Mouse (Mus musculus): Measurements from ENCODE around the gene Hils1. TPM values are rescaled to one million over a fixed set of nuclear protein-coding genes. Genes with fewer than 3 reads are reported as not detected.

Hils1 gene
- polyA plus RNA-seq, 1 experiment from 2014 or later, result not detected

DNA sequence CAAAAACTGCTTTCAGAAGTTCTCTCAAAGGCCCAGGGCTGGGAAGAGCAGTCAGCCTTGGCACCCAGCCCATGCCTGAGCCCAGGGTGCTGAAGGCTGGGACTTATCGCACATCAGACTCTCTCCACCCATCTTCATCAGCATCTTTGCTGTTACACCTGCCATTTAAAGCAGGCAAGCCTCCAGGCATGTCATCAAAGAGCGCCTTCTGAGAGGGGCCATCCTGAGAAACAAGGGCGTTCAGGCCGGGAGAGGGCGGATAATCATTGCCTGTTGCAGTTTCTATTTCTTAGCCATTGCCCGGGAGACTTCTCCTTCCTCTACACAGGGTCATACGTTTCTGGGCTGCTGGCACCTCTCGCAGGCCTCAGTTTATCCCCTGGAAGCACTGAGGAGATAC lies 20.5 kb downstream of the Hils1 start:
- H3K36me3 ChIP-seq, result no peaks in the 10 kb centered on the region
- ATAC-seq (ENCODE audit: insufficient number of reproducible peaks, low FRiP score), result no peak
- H3K4me2 ChIP-seq, result no peak overlapping the region
- H3K9ac ChIP-seq, result 0 out of 2 replicates have a peak overlapping the region, but pooled peaks have one; percentile 37
- H3K4me1 ChIP-seq (replicated peaks), result peaks cover 53% of the 10 kb centered on the region
- no peaks in the 10 kb centered on the region for H3K27me3 ChIP-seq (replicated peaks)
- WGBS, result 75% methylated on average over 8 of the region's 8 CpGs
- no peak overlapping the region for H3K27ac ChIP-seq (ENCODE audit: poor library complexity, severe bottlenecking)
- no peak overlapping the region for H3K4me3 ChIP-seq
- no peaks in the 10 kb centered on the region for H3K9me3 ChIP-seq (replicated peaks)

DNA sequence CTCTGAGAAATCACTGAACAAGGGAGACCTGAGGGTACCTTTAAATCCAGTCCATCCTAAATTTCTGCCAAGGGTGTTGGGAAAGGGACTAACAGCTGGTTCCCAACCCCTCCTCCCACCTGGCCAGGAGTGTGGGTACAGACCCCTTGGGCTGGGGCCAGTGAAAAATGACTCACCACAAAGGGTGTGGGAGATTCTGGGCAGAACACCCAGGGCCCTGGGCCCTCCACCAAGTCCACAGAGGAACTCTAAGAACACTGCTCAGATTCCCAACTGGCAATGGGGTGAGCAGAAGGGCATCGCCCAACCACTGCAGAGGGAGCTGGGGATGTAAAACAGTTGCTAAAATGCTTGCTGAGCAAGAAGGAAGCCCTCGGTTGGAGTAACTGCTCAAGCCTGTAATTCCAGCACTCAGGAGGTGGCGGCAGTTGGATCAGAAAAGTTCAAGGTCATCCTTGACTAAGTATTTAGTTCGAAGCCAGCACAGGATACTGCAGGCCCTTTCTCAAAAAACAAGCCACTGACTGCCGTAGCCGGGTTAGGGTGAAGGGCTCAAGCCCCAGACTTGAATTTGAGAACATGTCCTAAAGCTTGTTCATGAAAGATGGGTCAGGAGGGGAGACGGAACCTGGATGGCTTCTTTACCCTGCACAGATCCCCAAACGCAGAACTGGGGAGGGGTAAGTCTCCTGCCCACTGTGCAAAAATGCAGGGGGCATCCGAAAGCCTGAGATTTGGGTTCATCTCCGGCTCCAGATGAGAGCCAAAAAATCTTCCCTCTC lies 21.6 kb downstream of the Hils1 start:
- Histone ChIP-seq H3K4me1 (replicated peaks) (peaks cover 64% of the 10 kb centered on the region), H3K9me3 (replicated peaks) (no peaks in the 10 kb centered on the region), H3K4me3 (peak overlapping the region; percentile 95), H3K27me3 (replicated peaks) (no peaks in the 10 kb centered on the region), H3K36me3 (no peaks in the 10 kb centered on the region), H3K4me2 (peak overlapping the region; percentile 98), H3K9ac (peak overlapping the region; percentile 75), H3K27ac (ENCODE audit: poor library complexity, severe bottlenecking) (peak overlapping the region; percentile 95)
- no peak for ATAC-seq (ENCODE audit: insufficient number of reproducible peaks, low FRiP score)
- WGBS, result 20% methylated on average over 10 of the region's 10 CpGs

DNA sequence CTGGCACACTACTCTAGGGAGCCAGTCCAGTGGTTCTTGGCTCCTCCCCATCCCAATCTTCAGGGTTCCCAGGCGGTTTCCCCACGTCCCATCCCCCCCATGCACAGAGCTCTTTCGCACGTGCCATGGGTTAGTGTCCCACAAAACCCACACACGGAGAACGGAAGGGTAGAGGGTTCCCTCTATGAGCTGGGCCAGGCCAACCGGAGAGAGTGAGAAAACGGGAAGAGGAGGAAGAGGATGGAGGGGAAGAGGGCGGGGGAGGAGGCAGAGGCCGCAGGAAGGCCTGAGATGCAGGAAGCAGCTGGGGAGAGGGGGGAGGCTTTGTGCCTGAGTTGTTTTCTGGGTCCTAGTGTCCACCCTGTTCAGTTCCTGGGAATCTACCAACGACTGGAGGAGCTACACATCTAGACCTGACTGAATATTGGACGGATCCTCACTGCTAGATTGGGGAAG lies 22.2 kb downstream of the Hils1 start:
- peak overlapping the region; percentile 95 for H3K27ac ChIP-seq (ENCODE audit: poor library complexity, severe bottlenecking)
- peak overlapping the region; percentile 98 for H3K4me2 ChIP-seq
- H3K36me3 ChIP-seq, result no peaks in the 10 kb centered on the region
- WGBS, result 0% methylated on average over 12 of the region's 12 CpGs
- H3K9me3 ChIP-seq (replicated peaks), result no peaks in the 10 kb centered on the region
- H3K9ac ChIP-seq, result peak overlapping the region; percentile 75
- peak overlapping the region; percentile 95 for H3K4me3 ChIP-seq
- ATAC-seq (ENCODE audit: insufficient number of reproducible peaks, low FRiP score), result peak; percentile 73
- peaks cover 70% of the 10 kb centered on the region for H3K4me1 ChIP-seq (replicated peaks)
- no peaks in the 10 kb centered on the region for H3K27me3 ChIP-seq (replicated peaks)

DNA sequence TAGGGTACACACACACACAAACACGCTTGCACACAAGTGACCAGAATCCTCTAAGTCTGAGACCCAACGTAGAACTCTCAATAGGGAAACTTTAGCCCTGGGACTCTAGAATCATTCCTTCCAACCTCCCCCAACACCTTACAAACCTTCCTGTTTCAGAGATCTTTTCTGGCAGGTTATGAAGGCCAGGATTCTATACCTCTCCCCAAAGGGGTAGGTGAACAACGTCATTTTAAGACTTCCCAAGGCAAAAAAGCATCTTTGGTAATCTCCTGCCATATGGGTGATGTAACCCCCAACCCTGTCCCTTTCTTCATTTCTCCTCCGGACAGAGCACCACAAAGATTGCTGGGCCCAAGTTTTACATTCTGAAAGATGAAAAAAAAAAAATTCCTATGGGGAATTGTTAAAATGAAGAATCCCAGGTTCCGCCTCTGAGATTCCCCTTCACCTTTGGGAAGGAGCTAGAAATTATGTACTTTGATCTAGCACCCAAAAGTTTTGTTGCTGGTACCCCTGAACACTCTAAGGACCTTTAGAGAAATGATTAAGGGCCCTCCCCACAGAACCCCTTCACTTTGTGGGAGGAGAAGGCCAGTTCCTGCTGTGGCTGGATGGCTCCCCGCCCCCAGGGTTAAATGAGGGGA lies 22.8 kb downstream of the Hils1 start:
- H3K4me2 ChIP-seq, result peak overlapping the region; percentile 98
- H3K27me3 ChIP-seq (replicated peaks), result no peaks in the 10 kb centered on the region
- peak overlapping the region; percentile 98 for H3K9ac ChIP-seq
- H3K4me3 ChIP-seq, result peak overlapping the region; percentile 95
- no peaks in the 10 kb centered on the region for H3K9me3 ChIP-seq (replicated peaks)
- ATAC-seq (ENCODE audit: insufficient number of reproducible peaks, low FRiP score), result no peak
- 48% methylated on average over 6 of the region's 6 CpGs for WGBS
- peaks cover 3% of the 10 kb centered on the region; the same call in 1 of the 2 replicates for H3K36me3 ChIP-seq
- H3K27ac ChIP-seq (ENCODE audit: poor library complexity, severe bottlenecking), result peak overlapping the region; percentile 95
- peaks cover 71% of the 10 kb centered on the region for H3K4me1 ChIP-seq (replicated peaks)

DNA sequence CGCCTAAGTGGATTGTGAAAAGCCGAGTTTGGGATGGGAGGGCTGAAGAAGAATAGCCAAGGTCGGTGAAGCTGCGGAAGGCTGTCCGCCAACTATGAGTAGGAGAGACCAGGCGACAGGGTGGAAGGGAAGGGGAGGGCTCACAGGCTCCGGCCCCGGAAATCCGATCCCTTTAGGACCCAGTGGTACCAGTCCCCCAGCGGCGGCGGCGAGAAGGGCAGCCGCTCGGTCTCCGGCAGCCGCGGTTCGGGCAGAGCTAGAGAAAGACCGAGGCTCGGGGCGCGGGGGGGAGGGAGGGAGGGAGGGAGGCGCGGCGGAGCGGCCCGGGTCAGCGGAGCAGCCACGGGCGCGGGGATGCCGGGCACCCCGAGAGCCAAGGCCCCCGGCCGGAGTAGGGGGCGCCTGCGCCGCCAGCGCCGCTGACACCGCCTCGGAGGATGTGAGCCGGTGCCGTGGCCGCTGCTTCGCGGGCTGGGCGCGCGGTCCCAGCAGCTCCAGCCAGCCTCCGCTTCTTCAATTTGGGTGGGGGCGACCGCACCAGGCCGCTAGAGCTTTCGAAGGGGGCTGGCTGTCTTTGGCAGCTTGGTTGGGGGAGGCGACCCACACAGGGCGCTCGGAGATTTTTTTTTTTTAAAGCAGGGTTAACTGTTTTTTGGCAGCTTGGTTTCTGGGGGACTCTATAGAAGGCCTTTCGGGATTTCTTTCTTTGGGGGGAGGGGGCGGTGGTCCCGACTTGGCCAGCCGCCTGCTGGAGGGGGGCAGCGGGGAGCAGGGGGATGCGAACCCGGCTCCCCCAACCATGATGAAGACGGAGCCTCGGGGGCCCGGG lies 23.6 kb downstream of the Hils1 start, which contains the start of gene Ppp1r9b:
Gene Ppp1r9b (plus strand): TSS at position 287 of the 829 bp plus-strand sequence.
- Histone ChIP-seq H3K27me3 (replicated peaks) (no peaks in the 10 kb centered on the region), H3K9me3 (replicated peaks) (no peaks in the 10 kb centered on the region), H3K4me3 (peak within 1 kb of the TSS; percentile 95), H3K4me2 (peak within 1 kb of the TSS; percentile 98), H3K36me3 (peaks cover 4% of the 10 kb centered on the region; the same call in 1 of the 2 replicates), H3K4me1 (replicated peaks) (peaks cover 76% of the 10 kb centered on the region), H3K9ac (peak within 1 kb of the TSS; percentile 98), H3K27ac (ENCODE audit: poor library complexity, severe bottlenecking) (peak within 1 kb of the TSS; percentile 95)
- ATAC-seq (ENCODE audit: insufficient number of reproducible peaks, low FRiP score), result peak; percentile 82
- WGBS, result under 1% methylated on average over 55 of the region's 69 CpGs

DNA sequence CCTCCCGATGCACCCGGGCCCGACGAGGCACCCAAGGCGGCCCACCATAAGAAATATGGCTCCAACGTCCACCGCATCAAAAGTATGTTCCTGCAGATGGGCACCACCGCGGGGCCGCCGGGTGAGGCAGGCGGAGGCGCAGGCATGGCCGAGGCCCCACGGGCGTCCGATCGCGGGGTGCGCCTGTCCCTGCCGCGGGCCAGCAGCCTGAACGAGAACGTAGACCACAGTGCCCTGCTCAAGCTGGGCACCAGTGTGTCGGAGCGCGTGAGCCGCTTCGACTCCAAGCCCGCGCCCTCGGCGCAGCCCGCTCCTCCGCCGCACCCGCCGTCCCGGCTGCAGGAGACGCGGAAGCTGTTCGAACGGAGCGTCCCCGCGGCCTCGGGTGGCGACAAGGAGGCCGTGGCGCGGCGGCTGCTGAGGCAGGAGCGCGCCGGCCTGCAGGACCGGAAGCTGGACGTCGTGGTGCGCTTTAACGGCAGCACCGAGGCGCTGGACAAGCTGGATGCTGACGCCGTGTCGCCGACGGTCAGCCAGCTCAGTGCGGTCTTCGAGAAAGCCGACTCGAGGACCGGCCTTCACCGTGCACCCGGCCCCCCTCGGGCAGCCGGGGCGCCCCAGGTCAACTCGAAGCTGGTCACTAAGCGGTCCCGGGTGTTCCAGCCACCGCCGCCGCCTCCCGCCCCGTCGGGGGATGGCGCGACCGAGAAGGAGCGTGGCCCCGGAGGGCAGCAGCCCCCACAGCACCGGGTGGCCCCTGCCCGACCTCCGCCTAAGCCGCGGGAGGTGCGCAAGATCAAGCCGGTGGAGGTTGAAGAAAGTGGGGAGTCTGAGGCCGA lies 24.5 kb downstream of the Hils1 start:
- Histone ChIP-seq H3K4me1 (replicated peaks) (peaks cover 78% of the 10 kb centered on the region), H3K27ac (ENCODE audit: poor library complexity, severe bottlenecking) (peak overlapping the region; percentile 95), H3K4me2 (peak overlapping the region; percentile 98), H3K27me3 (replicated peaks) (no peaks in the 10 kb centered on the region), H3K4me3 (peak overlapping the region; percentile 95), H3K36me3 (peaks cover 13% of the 10 kb centered on the region), H3K9ac (peak overlapping the region; percentile 98), H3K9me3 (replicated peaks) (no peaks in the 10 kb centered on the region)
- peak; percentile 7; the same call in 1 of the 2 replicates for ATAC-seq (ENCODE audit: insufficient number of reproducible peaks, low FRiP score)
- under 1% methylated on average over 99 of the region's 99 CpGs for WGBS

DNA sequence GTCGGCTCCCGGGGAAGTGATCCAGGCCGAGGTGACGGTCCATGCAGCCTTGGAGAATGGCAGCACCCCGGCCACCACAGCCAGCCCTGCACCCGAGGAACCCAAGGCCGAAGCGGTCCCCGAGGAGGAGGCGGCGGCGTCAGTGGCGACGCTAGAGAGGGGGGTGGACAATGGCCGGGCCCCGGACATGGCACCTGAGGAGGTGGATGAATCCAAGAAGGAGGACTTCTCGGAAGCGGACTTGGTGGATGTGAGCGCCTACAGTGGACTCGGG lies 25.0 kb downstream of the Hils1 start:
- peaks cover 78% of the 10 kb centered on the region for H3K4me1 ChIP-seq (replicated peaks)
- 1% methylated on average over 20 of the region's 20 CpGs for WGBS
- ATAC-seq (ENCODE audit: insufficient number of reproducible peaks, low FRiP score), result no peak

DNA sequence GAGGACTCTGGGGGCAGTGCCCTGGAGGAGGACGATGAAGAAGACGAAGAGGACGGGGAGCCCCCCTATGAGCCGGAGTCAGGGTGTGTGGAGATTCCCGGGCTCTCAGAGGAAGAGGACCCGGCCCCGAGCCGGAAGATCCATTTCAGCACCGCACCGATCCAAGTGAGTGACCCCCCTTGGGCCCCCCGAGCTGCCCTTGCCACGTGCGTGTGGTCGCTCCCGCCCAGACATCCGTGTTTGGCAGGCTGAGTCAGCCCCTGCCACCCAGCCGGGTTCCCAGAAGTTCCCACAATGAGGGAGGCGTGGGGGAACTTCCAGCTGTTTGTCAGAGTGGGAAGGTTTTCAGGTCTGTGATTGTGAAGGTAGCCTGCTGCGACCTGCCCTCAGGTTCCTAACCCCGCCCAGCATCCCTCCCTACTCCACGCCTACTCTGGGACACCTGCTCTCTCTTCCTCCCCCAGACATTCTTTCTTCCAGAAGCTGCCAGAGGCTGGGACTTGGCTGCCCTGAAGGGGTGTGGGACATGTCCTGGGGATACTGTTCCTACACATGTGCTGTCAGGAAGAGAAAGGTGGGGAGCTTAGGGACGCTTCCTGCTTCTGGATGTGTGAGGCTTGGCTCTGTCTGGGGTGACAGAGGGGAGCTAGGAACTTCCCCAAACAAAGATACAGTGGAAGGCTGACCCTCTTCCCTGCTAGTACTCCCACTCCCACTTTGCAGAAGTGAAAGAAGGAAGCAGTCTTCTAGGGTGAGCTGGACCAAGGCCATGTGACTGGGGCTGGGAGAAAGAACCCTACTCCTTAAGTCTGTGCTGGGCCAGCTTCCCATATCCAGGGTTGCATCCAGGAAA lies 25.6 kb downstream of the Hils1 start:
- Histone ChIP-seq H3K27me3 (replicated peaks) (no peaks in the 10 kb centered on the region), H3K36me3 (peaks cover 24% of the 10 kb centered on the region), H3K4me2 (peak overlapping the region; percentile 98), H3K4me3 (peak overlapping the region; percentile 95), H3K9ac (peak overlapping the region; percentile 98), H3K9me3 (replicated peaks) (no peaks in the 10 kb centered on the region), H3K4me1 (replicated peaks) (peaks cover 76% of the 10 kb centered on the region), H3K27ac (ENCODE audit: poor library complexity, severe bottlenecking) (peak overlapping the region; percentile 95; the same call in 1 of the 2 replicates)
- WGBS, result 3% methylated on average over 22 of the region's 22 CpGs
- ATAC-seq (ENCODE audit: insufficient number of reproducible peaks, low FRiP score), result no peak

More for the DNA sequence above, 25.0 kb downstream of the Hils1 start:
- Histone ChIP-seq H3K4me2 (peak overlapping the region; percentile 98), H3K4me3 (peak overlapping the region; percentile 95), H3K36me3 (peaks cover 18% of the 10 kb centered on the region), H3K27ac (ENCODE audit: poor library complexity, severe bottlenecking) (peak overlapping the region; percentile 95; the same call in 1 of the 2 replicates), H3K9me3 (replicated peaks) (no peaks in the 10 kb centered on the region), H3K9ac (peak overlapping the region; percentile 98), H3K27me3 (replicated peaks) (no peaks in the 10 kb centered on the region)

DNA sequence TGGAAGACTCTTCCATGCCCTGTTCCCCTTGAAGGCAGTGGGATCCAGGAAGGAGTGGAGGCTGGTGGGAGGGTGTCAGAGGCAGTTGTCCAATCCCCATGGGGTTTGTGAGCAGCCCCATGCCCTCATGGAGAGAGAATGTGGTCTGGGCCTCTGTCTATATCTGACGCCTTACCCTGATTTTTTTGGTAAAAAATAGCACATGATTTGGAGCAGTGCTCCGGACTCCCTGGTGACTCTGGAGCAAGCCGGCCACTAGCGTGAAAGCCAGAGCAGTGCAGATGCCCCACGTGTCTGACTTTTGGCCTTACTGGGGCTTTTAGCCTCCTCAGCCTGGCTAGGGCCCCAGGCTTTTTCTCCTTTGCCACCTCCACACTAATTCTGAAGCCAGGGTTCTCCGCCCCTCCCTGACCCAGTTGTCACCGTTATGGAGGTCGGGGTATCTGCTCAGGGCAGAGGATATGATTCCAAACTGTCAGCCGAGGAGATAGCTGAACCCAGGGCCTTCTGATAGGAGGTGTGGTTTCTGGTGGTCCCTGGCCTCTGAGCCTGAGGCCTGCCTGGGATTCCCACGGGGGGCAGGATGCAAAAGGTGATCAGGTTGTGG lies 26.9 kb downstream of the Hils1 start:
- Histone ChIP-seq H3K4me1 (replicated peaks) (peaks cover 66% of the 10 kb centered on the region), H3K36me3 (peaks cover 37% of the 10 kb centered on the region), H3K9me3 (replicated peaks) (no peaks in the 10 kb centered on the region), H3K4me3 (peak overlapping the region; percentile 95), H3K9ac (peak overlapping the region; percentile 98), H3K4me2 (peak overlapping the region; percentile 98), H3K27me3 (replicated peaks) (no peaks in the 10 kb centered on the region), H3K27ac (ENCODE audit: poor library complexity, severe bottlenecking) (peak overlapping the region; percentile 30)
- WGBS, result 23% methylated on average over 10 of the region's 10 CpGs
- ATAC-seq (ENCODE audit: insufficient number of reproducible peaks, low FRiP score), result no peak
